Mouse (Mus musculus) lung, embryonic 14.5 days (tissue): ENCODE data around the gene Olfr510. TPM values are rescaled to one million over a fixed set of nuclear protein-coding genes. Genes with fewer than 3 reads are reported as not detected.
"Not testable (repeated sequence)": the region's sequence is repeated elsewhere in the genome, so short reads cannot be mapped to it uniquely, and the experiment has no call there.

Experiments used
- ATAC-seq: fragments of 200-750 bp; cut with Nextera tagmentation; 2 replicates; pipeline ENCODE4 v1.8.0; 2017; ENCODE audit warnings: mild to moderate bottlenecking, moderate TSS enrichment, moderate library complexity; ENCODE audit not compliant: insufficient read depth
- DNase-seq: peaks from one replicate; pipeline ENCODE4 v3.0.0-alpha.2; 2015
- H3K27ac ChIP-seq: fragments of 300-500 bp; sonication (generic); 2 replicates; pipeline ENCODE4 v1.5.1; 2014; ENCODE audit warnings: low read depth, mild to moderate bottlenecking, moderate library complexity
- H3K27me3 ChIP-seq: fragments of 300-500 bp; sonication (generic); 2 replicates; pipeline ENCODE4 v1.6.1; 2014; ENCODE audit warnings: low read length, control low read depth; ENCODE audit not compliant: insufficient read depth
- H3K36me3 ChIP-seq: fragments of 300-500 bp; sonication (generic); 2 replicates; pipeline ENCODE4 v1.6.1; 2014; ENCODE audit warnings: control low read depth; ENCODE audit not compliant: insufficient read depth
- H3K4me1 ChIP-seq: fragments of 300-500 bp; sonication (generic); 2 replicates; pipeline ENCODE4 v1.6.1; 2014; ENCODE audit warnings: antibody characterized with exemption, control low read depth; ENCODE audit not compliant: insufficient read depth
- H3K4me2 ChIP-seq: fragments of 300-500 bp; sonication (generic); 2 replicates; pipeline ENCODE4 v1.6.1; 2014; ENCODE audit warnings: mild to moderate bottlenecking
- H3K4me3 ChIP-seq: fragments of 300-500 bp; sonication (generic); 2 replicates; pipeline ENCODE4 v1.5.1; 2014; ENCODE audit warnings: low read depth, low read length
- H3K9ac ChIP-seq: fragments of 300-500 bp; sonication (generic); 2 replicates; pipeline ENCODE4 v1.6.1; 2014
- H3K9me3 ChIP-seq: fragments of 300-500 bp; sonication (generic); 2 replicates; pipeline ENCODE4 v1.6.1; 2016; ENCODE audit warnings: low read depth, low read length, control low read depth
- CTCF ChIP-seq: IDR thresholded peaks from 2 replicates; pipeline ENCODE4 v1.5.1; 2016; ENCODE audit warnings: antibody characterized with exemption, low read depth
- WGBS: fragments of 180-500 bp; shearing (Covaris S2); extraction: QIAGEN DNeasy Blood & Tissue Kit; methylation state at CpG from one replicate; pipeline ENCODE4 v1.1.7; 2014; 5-methylcytosine and 5-hydroxymethylcytosine counted together
- polyA plus RNA-seq: library from polyadenylated mRNA; unstranded; fragments of >200 nt; fragmentation: Nextera tagmentation; extraction: Ambion mirVana; gene quantifications from 2 replicates; pipeline ENCODE4 v1.2.1, GENCODE M21; 2014

Olfr510 gene
- polyA plus RNA-seq = not detected in 2 replicates

DNA sequence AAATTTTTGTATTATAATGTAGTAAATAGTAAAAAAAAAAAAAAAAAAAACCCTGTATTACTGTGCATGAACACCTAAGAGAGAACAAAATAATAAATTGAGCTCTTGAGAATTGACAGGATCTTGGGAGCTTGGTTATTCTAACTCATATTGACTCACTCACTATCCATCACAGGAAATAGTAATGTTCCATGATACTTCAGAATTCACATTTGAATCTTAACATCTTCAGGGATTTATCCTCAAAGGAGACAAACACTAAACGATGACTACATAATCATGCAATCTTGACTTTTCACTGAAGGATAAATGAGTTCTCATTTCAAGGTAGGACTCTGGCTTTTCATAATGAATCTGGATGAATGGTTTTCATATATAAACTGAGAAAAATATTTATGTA, at the start of gene Olfr510:
TSS of gene Olfr510 (plus strand) at position 301 of the 400 bp plus-strand sequence.
- Histone ChIP-seq H3K4me2 (no peak within 1 kb of the TSS), H3K27me3 (no peaks in the 10 kb centered on the region)
- WGBS = 85% methylated on average over 1 of the region's 1 CpGs

GRCm38 (mm10) chr7:108616781-108617180, 49.4 kb upstream of the Olfr510 start:
- not testable (repeated sequence) for H3K9me3 ChIP-seq, H3K9ac ChIP-seq, H3K4me3 ChIP-seq, DNase-seq, H3K4me2 ChIP-seq, H3K27ac ChIP-seq, H3K36me3 ChIP-seq, ATAC-seq, H3K27me3 ChIP-seq, H3K4me1 ChIP-seq
- WGBS = 70% methylated on average over 3 of the region's 3 CpGs

More for the DNA sequence above, at the start of gene Olfr510:
- DNase-seq (no peak), ATAC-seq (no peak)
- TF ChIP-seq CTCF = no peak
- Histone ChIP-seq H3K27ac (no peak within 1 kb of the TSS), H3K9ac (no peak within 1 kb of the TSS), H3K4me1 (no peaks in the 10 kb centered on the region), H3K36me3 (no peaks in the 10 kb centered on the region), H3K9me3 (no peaks in the 10 kb centered on the region), H3K4me3 (no peak within 1 kb of the TSS)

- 63% methylated on average over 2 of the region's 2 CpGs for WGBS
- no peak within 1 kb of the TSS for H3K4me2 ChIP-seq
- H3K36me3 ChIP-seq = no peaks in the 10 kb centered on the region
- H3K4me1 ChIP-seq = no peaks in the 10 kb centered on the region
- H3K9me3 ChIP-seq = no peaks in the 10 kb centered on the region
- H3K27ac ChIP-seq = no peak within 1 kb of the TSS
- H3K9ac ChIP-seq = no peak within 1 kb of the TSS
- ATAC-seq (no peak), DNase-seq (no peak)
- no peak within 1 kb of the TSS for H3K4me3 ChIP-seq
- H3K27me3 ChIP-seq = no peaks in the 10 kb centered on the region
- no peak for TF ChIP-seq CTCF
These were observed 44.7 kb upstream of the Olfr510 start, which contains the start of gene Olfr507 for GRCm38 (mm10) chr7:108621514-108621913. TSS of gene Olfr507 (plus strand) at chr7:108621814.

DNA sequence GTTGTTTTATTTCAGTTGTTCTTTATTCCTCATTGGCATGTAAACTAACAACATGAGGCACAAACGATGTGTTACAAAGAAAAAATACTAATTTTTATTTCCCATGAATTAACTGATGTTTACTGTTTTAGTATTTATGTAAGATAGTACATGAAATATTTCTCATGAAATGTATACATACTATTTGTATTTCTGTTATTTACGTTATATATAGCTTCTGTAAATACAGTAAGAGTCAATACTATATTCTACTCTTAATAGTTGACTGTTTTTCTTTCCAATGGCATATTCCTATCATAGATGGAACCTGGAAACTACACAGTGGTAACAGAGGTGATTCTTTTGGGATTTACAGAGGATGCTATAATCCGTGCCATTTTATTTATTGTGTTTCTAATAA, 36.5 kb upstream of the Olfr510 start, which contains the start of gene Olfr508:
TSS of gene Olfr508 (plus strand) at position 301 of the 400 bp plus-strand sequence.
- no peak within 1 kb of the TSS for H3K27ac ChIP-seq
- H3K27me3 ChIP-seq = no peaks in the 10 kb centered on the region
- no peak within 1 kb of the TSS for H3K4me2 ChIP-seq
- H3K9me3 ChIP-seq = no peaks in the 10 kb centered on the region
- no peak within 1 kb of the TSS for H3K9ac ChIP-seq
- no peak for DNase-seq
- ATAC-seq = no peak
- TF ChIP-seq CTCF = no peak
- 78% methylated on average over 3 of the region's 3 CpGs for WGBS
- H3K36me3 ChIP-seq = no peaks in the 10 kb centered on the region
- H3K4me3 ChIP-seq = no peak within 1 kb of the TSS
- H3K4me1 ChIP-seq = no peaks in the 10 kb centered on the region

- DNase-seq = no peak
- no peak within 1 kb of the TSS for H3K4me3 ChIP-seq
- ATAC-seq = no peak
- TF ChIP-seq CTCF = no peak
- H3K36me3 ChIP-seq = no peaks in the 10 kb centered on the region
- no peak within 1 kb of the TSS for H3K27ac ChIP-seq
- H3K9ac ChIP-seq = no peak within 1 kb of the TSS
- no peaks in the 10 kb centered on the region for H3K27me3 ChIP-seq
- H3K4me1 ChIP-seq = no peaks in the 10 kb centered on the region
- no peak within 1 kb of the TSS for H3K4me2 ChIP-seq
- no peaks in the 10 kb centered on the region; the same call in 1 of the 2 replicates for H3K9me3 ChIP-seq
These were observed 14.4 kb upstream of the Olfr510 start, which contains the start of gene Olfr509 for GRCm38 (mm10) chr7:108651806-108652205. TSS of gene Olfr509 (minus strand) at chr7:108651906.

GRCm38 (mm10) chr7:108662419-108662818, 3.8 kb upstream of the Olfr510 start:
- no peak for TF ChIP-seq CTCF
- Histone ChIP-seq H3K36me3 (no peaks in the 10 kb centered on the region), H3K27me3 (no peaks in the 10 kb centered on the region), H3K4me3 (no peak overlapping the region), H3K9ac (no peak overlapping the region), H3K4me2 (no peak overlapping the region), H3K4me1 (no peaks in the 10 kb centered on the region), H3K27ac (no peak overlapping the region), H3K9me3 (no peaks in the 10 kb centered on the region)
- WGBS = 84% methylated on average over 3 of the region's 3 CpGs
- ATAC-seq (no peak), DNase-seq (no peak)

GRCm38 (mm10) chr7:108671058-108671457, 4.8 kb downstream of the Olfr510 start:
- DNase-seq (no peak), ATAC-seq (no peak)
- H3K4me2 ChIP-seq = no peak overlapping the region
- no peaks in the 10 kb centered on the region for H3K4me1 ChIP-seq
- TF ChIP-seq CTCF = no peak
- H3K27ac ChIP-seq = no peak overlapping the region
- no peak overlapping the region for H3K9ac ChIP-seq
- 65% methylated on average over 1 of the region's 1 CpGs for WGBS
- no peaks in the 10 kb centered on the region for H3K36me3 ChIP-seq
- H3K9me3 ChIP-seq = no peaks in the 10 kb centered on the region
- H3K27me3 ChIP-seq = no peaks in the 10 kb centered on the region
- no peak overlapping the region for H3K4me3 ChIP-seq

DNA sequence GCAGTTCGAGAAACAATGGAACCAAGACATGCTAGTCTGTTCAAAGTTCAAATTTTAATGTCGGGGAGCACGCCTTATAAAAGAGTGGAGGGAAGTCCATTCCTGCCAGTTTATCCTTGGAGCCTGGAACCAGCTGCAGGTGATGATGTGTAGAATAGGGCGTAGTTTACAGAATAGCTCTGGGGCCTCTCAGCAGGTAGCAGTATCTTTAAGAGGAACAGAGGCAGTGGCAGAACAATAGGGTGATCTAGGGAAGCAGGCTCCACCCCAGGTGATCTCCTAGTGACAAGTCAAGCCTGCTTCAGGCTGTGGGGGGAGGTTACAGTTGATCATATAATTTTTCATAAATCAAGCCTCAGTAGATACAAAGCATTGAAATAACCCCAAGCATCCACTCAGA, 12.7 kb downstream of the Olfr510 start:
- ATAC-seq (no peak), DNase-seq (no peak)
- Histone ChIP-seq H3K4me2 (no peak overlapping the region), H3K36me3 (no peaks in the 10 kb centered on the region), H3K4me1 (no peaks in the 10 kb centered on the region), H3K4me3 (no peak overlapping the region), H3K9me3 (no peaks in the 10 kb centered on the region), H3K9ac (no peak overlapping the region), H3K27me3 (no peaks in the 10 kb centered on the region), H3K27ac (no peak overlapping the region)
- WGBS = 79% methylated on average over 4 of the region's 4 CpGs
- TF ChIP-seq CTCF = no peak
